Mouse (Mus musculus): Measurements from ENCODE around the gene Tmem88b.
A peak's percentile ranks its signal among the peaks of the same experiment; 100 is the strongest.
"Not testable (repeated sequence)": the region's sequence is repeated elsewhere in the genome, so short reads cannot be mapped to it uniquely, and the experiment has no call there.

The Tmem88b gene

GRCm38 (mm10) chr4:155760613-155761355, 24.9 kb downstream of the Tmem88b start, which contains the start of gene Atad3a:
TSS of gene Atad3a (minus strand) at chr4:155761093.
- DNase-seq (ENCODE audit: low spot score): peak; percentile 98

GRCm38 (mm10) chr4:155759862-155760612, 25.6 kb downstream of the Tmem88b start:
- DNase-seq (ENCODE audit: low spot score): no peak

- DNase-seq (ENCODE audit: low spot score): no peak
Measured at GRCm38 (mm10) chr4:155757011-155757410, 28.7 kb downstream of the Tmem88b start.

- no peak for DNase-seq (ENCODE audit: low spot score)
Measured at GRCm38 (mm10) chr4:155746575-155747490, 38.8 kb downstream of the Tmem88b start.

GRCm38 (mm10) chr4:155746036-155746548, 39.6 kb downstream of the Tmem88b start:
- DNase-seq (ENCODE audit: low spot score): no peak

- no peak for DNase-seq (ENCODE audit: low spot score)
Measured at GRCm38 (mm10) chr4:155745136-155745535, 40.5 kb downstream of the Tmem88b start.

- DNase-seq (ENCODE audit: low spot score): no peak
Measured at GRCm38 (mm10) chr4:155744474-155744873, 41.2 kb downstream of the Tmem88b start.

GRCm38 (mm10) chr4:155742684-155743083, 43.0 kb downstream of the Tmem88b start:
- no peak for DNase-seq (ENCODE audit: low spot score)

GRCm38 (mm10) chr4:155740681-155741080, 45.0 kb downstream of the Tmem88b start:
- DNase-seq (ENCODE audit: low spot score): not testable (repeated sequence)

GRCm38 (mm10) chr4:155739741-155740636, 45.7 kb downstream of the Tmem88b start:
- no peak for DNase-seq (ENCODE audit: low spot score)

GRCm38 (mm10) chr4:155739152-155739551, 46.5 kb downstream of the Tmem88b start:
- no peak for DNase-seq (ENCODE audit: low spot score)

GRCm38 (mm10) chr4:155738262-155738661, 47.4 kb downstream of the Tmem88b start:
- no peak for DNase-seq (ENCODE audit: low spot score)

- DNase-seq (ENCODE audit: low spot score): no peak
Measured at GRCm38 (mm10) chr4:155736421-155736820, 49.3 kb downstream of the Tmem88b start.

- DNase-seq (ENCODE audit: low spot score): no peak
Measured at GRCm38 (mm10) chr4:155735788-155736187, 49.9 kb downstream of the Tmem88b start.

GRCm38 (mm10) chr4:155734951-155735702, 50.5 kb downstream of the Tmem88b start:
- DNase-seq (ENCODE audit: low spot score): peak; percentile 72

GRCm38 (mm10) chr4:155734350-155734941, 51.2 kb downstream of the Tmem88b start, which contains the start of gene Tmem240:
TSS of gene Tmem240 (plus strand) at chr4:155734800.
- peak; percentile 88 for DNase-seq (ENCODE audit: low spot score)

- DNase-seq (ENCODE audit: low spot score): no peak
Measured at GRCm38 (mm10) chr4:155733267-155733666, 52.4 kb downstream of the Tmem88b start.

All from testis, postnatal 10 days (tissue).